Mouse (Mus musculus) forebrain, embryonic 12.5 days (tissue): ENCODE data around the gene Fubp1. TPM values are rescaled to one million over a fixed set of nuclear protein-coding genes. Genes with fewer than 3 reads are reported as not detected.

Source experiments
- ATAC-seq: fragments of 200-750 bp; cut with Nextera tagmentation; 2 replicates; pipeline ENCODE4 v1.8.0; 2017; ENCODE audit warnings: moderate TSS enrichment; ENCODE audit not compliant: low FRiP score
- H3K27ac ChIP-seq: fragments of 300-500 bp; sonication (generic); 2 replicates; pipeline ENCODE4 v1.5.1; 2016; ENCODE audit warnings: mild to moderate bottlenecking
- H3K27me3 ChIP-seq: fragments of 300-500 bp; sonication (generic); 2 replicates; pipeline ENCODE4 v1.6.1; 2016; ENCODE audit warnings: mild to moderate bottlenecking
- H3K36me3 ChIP-seq: fragments of 300-500 bp; sonication (generic); replicated peaks from 2 replicates; pipeline ENCODE4 v1.6.1; 2016; ENCODE audit warnings: mild to moderate bottlenecking
- H3K4me1 ChIP-seq: fragments of 300-500 bp; sonication (generic); 2 replicates; pipeline ENCODE4 v1.6.1; 2016
- H3K4me2 ChIP-seq: fragments of 300-500 bp; sonication (generic); 2 replicates; pipeline ENCODE4 v1.6.1; 2016; ENCODE audit warnings: mild to moderate bottlenecking, moderate library complexity
- H3K4me3 ChIP-seq: fragments of 300-500 bp; sonication (generic); replicated peaks from 2 replicates; pipeline ENCODE4 v1.5.1; 2016; ENCODE audit warnings: mild to moderate bottlenecking
- H3K9ac ChIP-seq: fragments of 300-500 bp; sonication (generic); 2 replicates; pipeline ENCODE4 v1.6.1; 2016; ENCODE audit warnings: mild to moderate bottlenecking
- H3K9me3 ChIP-seq: fragments of 300-500 bp; sonication (generic); 2 replicates; pipeline ENCODE4 v1.6.1; 2016
- WGBS: fragments of 180-500 bp; shearing (Covaris S2); methylation state at CpG from one replicate; pipeline ENCODE4 v1.1.7; 2016; 5-methylcytosine and 5-hydroxymethylcytosine counted together
- polyA plus RNA-seq: library from polyadenylated mRNA; unstranded; fragments of >200 nt; fragmentation: Nextera tagmentation; extraction: Ambion mirVana; gene quantifications from 2 replicates; pipeline ENCODE4 v1.2.1, GENCODE M21; 2016

The Fubp1 gene
- polyA plus RNA-seq: 437 and 443 TPM in 2 replicates

GRCm38 (mm10) chr3:152209967-152210634 lies at the start of gene Fubp1, which contains the start of gene Dnajb4:
TSS of gene Fubp1 (plus strand) at chr3:152210422.
TSS of gene Dnajb4 (minus strand) at chr3:152210302.
- Histone ChIP-seq H3K9me3 (no peaks in the 10 kb centered on the region), H3K4me1 (peaks cover 31% of the 10 kb centered on the region), H3K36me3 (peaks cover 11% of the 10 kb centered on the region), H3K9ac (peak within 1 kb of the TSS; percentile 100), H3K27me3 (no peaks in the 10 kb centered on the region), H3K4me3 (peak within 1 kb of the TSS; percentile 97), H3K4me2 (peak within 1 kb of the TSS; percentile 94), H3K27ac (peak within 1 kb of the TSS; percentile 99)
- peak; percentile 96 for ATAC-seq
- WGBS: under 1% methylated on average over 85 of the region's 85 CpGs

- peaks cover 8% of the 10 kb centered on the region for H3K4me1 ChIP-seq
- H3K9me3 ChIP-seq: no peaks in the 10 kb centered on the region
- no peak overlapping the region for H3K4me3 ChIP-seq
- no peak overlapping the region for H3K27ac ChIP-seq
- peaks cover 20% of the 10 kb centered on the region for H3K27me3 ChIP-seq
- H3K4me2 ChIP-seq: no peak overlapping the region
- no peak for ATAC-seq
- no peaks in the 10 kb centered on the region for H3K36me3 ChIP-seq
- 65% methylated on average over 4 of the region's 4 CpGs for WGBS
- H3K9ac ChIP-seq: no peak overlapping the region
These were observed 49.6 kb upstream of the Fubp1 start for GRCm38 (mm10) chr3:152160607-152161006.

- Histone ChIP-seq H3K4me1 (peaks cover 27% of the 10 kb centered on the region), H3K27me3 (peaks cover 40% of the 10 kb centered on the region), H3K4me2 (no peak overlapping the region), H3K4me3 (no peak overlapping the region), H3K9ac (no peak overlapping the region), H3K36me3 (no peaks in the 10 kb centered on the region), H3K9me3 (no peaks in the 10 kb centered on the region), H3K27ac (no peak overlapping the region)
- 92% methylated on average over 8 of the region's 8 CpGs for WGBS
- no peak for ATAC-seq
These were observed 46.9 kb upstream of the Fubp1 start for GRCm38 (mm10) chr3:152163320-152163719.

GRCm38 (mm10) chr3:152165014-152165350 lies 45.2 kb upstream of the Fubp1 start:
- ATAC-seq: no peak
- Histone ChIP-seq H3K9ac (peak overlapping the region; percentile 60; the same call in 1 of the 2 replicates), H3K4me2 (peak overlapping the region; percentile 97), H3K27me3 (peaks cover 40% of the 10 kb centered on the region), H3K4me3 (peak overlapping the region; percentile 55), H3K27ac (no peak overlapping the region), H3K36me3 (no peaks in the 10 kb centered on the region), H3K4me1 (peaks cover 25% of the 10 kb centered on the region), H3K9me3 (no peaks in the 10 kb centered on the region)
- 26% methylated on average over 9 of the region's 9 CpGs for WGBS

- no peaks in the 10 kb centered on the region for H3K9me3 ChIP-seq
These were observed 44.7 kb upstream of the Fubp1 start for GRCm38 (mm10) chr3:152165351-152166098.

GRCm38 (mm10) chr3:152166099-152166423 lies 44.2 kb upstream of the Fubp1 start, which contains the start of gene Gipc2:
TSS of gene Gipc2 (minus strand) at chr3:152166230.
- Histone ChIP-seq H3K9me3 (no peaks in the 10 kb centered on the region), H3K36me3 (no peaks in the 10 kb centered on the region), H3K4me3 (peak within 1 kb of the TSS; percentile 55), H3K9ac (peak within 1 kb of the TSS; percentile 60), H3K27me3 (peaks cover 40% of the 10 kb centered on the region), H3K27ac (no peak within 1 kb of the TSS), H3K4me1 (peaks cover 25% of the 10 kb centered on the region), H3K4me2 (peak within 1 kb of the TSS; percentile 97)
- 5% methylated on average over 10 of the region's 10 CpGs for WGBS
- ATAC-seq: no peak; the same call in 1 of the 2 replicates

More at GRCm38 (mm10) chr3:152165351-152166098, 44.7 kb upstream of the Fubp1 start:
- peak overlapping the region; percentile 60 for H3K9ac ChIP-seq
- peaks cover 40% of the 10 kb centered on the region for H3K27me3 ChIP-seq
- H3K4me1 ChIP-seq: peaks cover 25% of the 10 kb centered on the region
- peak; percentile 66 for ATAC-seq
- H3K36me3 ChIP-seq: no peaks in the 10 kb centered on the region
- WGBS: 2% methylated on average over 53 of the region's 53 CpGs
- peak overlapping the region; percentile 97 for H3K4me2 ChIP-seq
- peak overlapping the region; percentile 55 for H3K4me3 ChIP-seq
- H3K27ac ChIP-seq: no peak overlapping the region

- Histone ChIP-seq H3K36me3 (no peaks in the 10 kb centered on the region), H3K27me3 (peaks cover 34% of the 10 kb centered on the region), H3K4me2 (peak overlapping the region; percentile 97), H3K27ac (no peak overlapping the region), H3K9me3 (no peaks in the 10 kb centered on the region), H3K9ac (peak overlapping the region; percentile 49), H3K4me1 (peaks cover 25% of the 10 kb centered on the region), H3K4me3 (peak overlapping the region; percentile 55)
- 9% methylated on average over 29 of the region's 29 CpGs for WGBS
- ATAC-seq: peak; percentile 59
These were observed 43.3 kb upstream of the Fubp1 start for GRCm38 (mm10) chr3:152166699-152167451.

GRCm38 (mm10) chr3:152168007-152168406 lies 42.2 kb upstream of the Fubp1 start:
- no peak overlapping the region for H3K27ac ChIP-seq
- peaks cover 34% of the 10 kb centered on the region for H3K27me3 ChIP-seq
- no peak overlapping the region for H3K4me2 ChIP-seq
- WGBS: 93% methylated on average over 10 of the region's 10 CpGs
- H3K4me1 ChIP-seq: peaks cover 25% of the 10 kb centered on the region
- ATAC-seq: no peak
- no peaks in the 10 kb centered on the region for H3K36me3 ChIP-seq
- no peak overlapping the region for H3K4me3 ChIP-seq
- H3K9me3 ChIP-seq: no peaks in the 10 kb centered on the region
- no peak overlapping the region for H3K9ac ChIP-seq

GRCm38 (mm10) chr3:152170407-152170806 lies 39.8 kb upstream of the Fubp1 start:
- Histone ChIP-seq H3K4me3 (no peak overlapping the region), H3K4me2 (no peak overlapping the region), H3K9me3 (no peaks in the 10 kb centered on the region), H3K27me3 (peaks cover 22% of the 10 kb centered on the region), H3K9ac (no peak overlapping the region), H3K27ac (no peak overlapping the region), H3K4me1 (peaks cover 22% of the 10 kb centered on the region), H3K36me3 (no peaks in the 10 kb centered on the region)
- 68% methylated on average over 1 of the region's 1 CpGs for WGBS
- ATAC-seq: no peak

GRCm38 (mm10) chr3:152171236-152171635 lies 39.0 kb upstream of the Fubp1 start:
- Histone ChIP-seq H3K4me3 (no peak overlapping the region), H3K9ac (no peak overlapping the region), H3K4me1 (peaks cover 13% of the 10 kb centered on the region; the same call in 1 of the 2 replicates), H3K9me3 (no peaks in the 10 kb centered on the region), H3K4me2 (no peak overlapping the region), H3K36me3 (no peaks in the 10 kb centered on the region), H3K27me3 (peaks cover 14% of the 10 kb centered on the region), H3K27ac (no peak overlapping the region)
- 84% methylated on average over 2 of the region's 2 CpGs for WGBS
- no peak for ATAC-seq

- Histone ChIP-seq H3K9ac (no peak overlapping the region), H3K36me3 (no peaks in the 10 kb centered on the region), H3K27me3 (peaks cover 13% of the 10 kb centered on the region; the same call in 1 of the 2 replicates), H3K4me3 (no peak overlapping the region), H3K4me2 (no peak overlapping the region), H3K27ac (no peak overlapping the region), H3K4me1 (peaks cover 7% of the 10 kb centered on the region; the same call in 1 of the 2 replicates), H3K9me3 (no peaks in the 10 kb centered on the region)
- ATAC-seq: no peak
- WGBS: 83% methylated on average over 7 of the region's 7 CpGs
These were observed 38.4 kb upstream of the Fubp1 start for GRCm38 (mm10) chr3:152171862-152172261.

- Histone ChIP-seq H3K36me3 (no peaks in the 10 kb centered on the region), H3K4me2 (no peak overlapping the region), H3K27ac (no peak overlapping the region), H3K9ac (no peak overlapping the region), H3K4me1 (peaks cover 1% of the 10 kb centered on the region; the same call in 1 of the 2 replicates), H3K4me3 (no peak overlapping the region), H3K9me3 (no peaks in the 10 kb centered on the region), H3K27me3 (peaks cover 7% of the 10 kb centered on the region; the same call in 1 of the 2 replicates)
- ATAC-seq: no peak
- 87% methylated on average over 7 of the region's 7 CpGs for WGBS
These were observed 37.8 kb upstream of the Fubp1 start for GRCm38 (mm10) chr3:152172322-152172935.
